Mouse (Mus musculus): ENCODE data around the gene Stox1. TPM values are rescaled to one million over a fixed set of nuclear protein-coding genes. Genes with fewer than 3 reads are reported as not detected.

The Stox1 gene
- polyA plus RNA-seq, 1 experiment from 2014 or later, result 4.6 TPM

DNA sequence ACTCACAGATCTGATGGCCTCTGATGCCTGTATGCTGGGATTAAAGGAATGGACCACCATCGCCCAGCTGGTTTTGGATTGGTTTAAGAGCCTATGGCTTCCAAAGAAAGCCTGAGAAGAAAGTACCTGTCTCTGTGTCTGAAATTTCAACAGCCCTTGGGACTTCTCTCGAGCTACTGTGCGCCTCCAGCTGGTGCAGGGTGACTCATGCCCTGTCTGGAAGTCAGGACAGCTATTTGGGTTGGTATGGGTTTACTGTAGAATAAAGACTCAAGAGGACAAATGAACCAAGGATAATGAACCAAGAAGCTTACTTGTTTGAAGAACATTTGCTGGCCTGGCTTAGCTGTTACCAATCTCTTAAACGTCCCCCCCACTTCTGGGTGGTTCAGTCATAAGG is 22.3 kb downstream of the Stox1 start:
- Histone ChIP-seq H3K36me3 (ENCODE audit: control insufficient read depth, insufficient read depth, low read length) (no peaks in the 10 kb centered on the region), H3K4me3 (ENCODE audit: low read length) (no peak overlapping the region), H3K27ac (ENCODE audit: low read length) (no peak overlapping the region), H3K9me3 (ENCODE audit: control insufficient read depth, low read length) (no peaks in the 10 kb centered on the region), H3K27me3 (ENCODE audit: control insufficient read depth, insufficient read depth, low read depth, low read length) (no peaks in the 10 kb centered on the region), H3K4me2 (ENCODE audit: low read depth, low read length) (no peak overlapping the region), H3K9ac (ENCODE audit: low read length) (no peak overlapping the region), H3K4me1 (replicated peaks; ENCODE audit: control insufficient read depth, insufficient read depth, low read length) (no peaks in the 10 kb centered on the region)
- WGBS, result 68% methylated on average over 4 of the region's 4 CpGs
- ATAC-seq (ENCODE audit: low read depth), result no peak

DNA sequence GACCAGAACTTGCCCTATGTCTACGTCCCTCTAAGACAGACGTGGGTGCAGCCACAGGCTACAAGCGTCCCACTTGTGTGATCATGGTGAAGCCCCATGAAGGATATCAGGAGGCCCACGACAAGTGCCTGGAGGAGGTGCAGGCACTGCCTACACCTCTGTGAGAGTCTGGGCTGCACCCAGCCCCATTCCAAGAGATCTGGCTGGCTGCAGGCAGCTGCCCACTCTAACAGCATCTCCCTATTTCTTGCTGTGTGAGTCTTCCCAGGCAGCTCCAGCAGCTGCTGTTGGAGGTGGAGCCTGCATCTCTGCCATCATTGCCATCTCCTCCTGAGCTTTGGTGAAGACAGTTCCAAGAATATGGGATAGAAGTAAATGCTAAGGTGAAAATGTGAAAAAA is 23.5 kb downstream of the Stox1 start:
- WGBS, result 68% methylated on average over 4 of the region's 4 CpGs
- no peak for ATAC-seq (ENCODE audit: low read depth)
- no peaks in the 10 kb centered on the region for H3K9me3 ChIP-seq (ENCODE audit: control insufficient read depth, low read length)
- no peak overlapping the region for H3K9ac ChIP-seq (ENCODE audit: low read length)
- no peak overlapping the region for H3K27ac ChIP-seq (ENCODE audit: low read length)
- H3K4me2 ChIP-seq (ENCODE audit: low read depth, low read length), result no peak overlapping the region
- H3K27me3 ChIP-seq (ENCODE audit: control insufficient read depth, insufficient read depth, low read depth, low read length), result no peaks in the 10 kb centered on the region
- H3K36me3 ChIP-seq (ENCODE audit: control insufficient read depth, insufficient read depth, low read length), result no peaks in the 10 kb centered on the region
- H3K4me1 ChIP-seq (replicated peaks; ENCODE audit: control insufficient read depth, insufficient read depth, low read length), result no peaks in the 10 kb centered on the region
- no peak overlapping the region for H3K4me3 ChIP-seq (ENCODE audit: low read length)

DNA sequence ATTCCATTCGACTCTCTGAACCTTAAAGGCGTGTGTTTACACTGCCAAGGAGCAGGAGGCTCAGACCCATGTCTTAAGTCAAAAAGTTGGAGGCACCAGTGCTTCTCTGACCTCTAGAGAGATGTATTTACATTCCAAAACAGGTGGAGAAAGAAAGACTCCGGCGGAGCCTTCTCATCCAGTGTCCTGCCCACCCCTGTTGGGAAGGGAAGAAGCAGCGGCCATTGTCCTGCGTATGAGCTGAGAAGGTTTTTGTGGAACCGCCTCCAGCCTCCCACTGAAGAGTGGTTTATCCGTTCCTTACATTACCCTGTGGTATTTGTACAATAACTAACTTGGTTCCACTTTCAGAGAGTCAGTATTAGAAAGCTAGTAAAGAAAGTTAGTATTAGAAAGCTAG is 33.2 kb downstream of the Stox1 start:
- no peaks in the 10 kb centered on the region for H3K36me3 ChIP-seq (ENCODE audit: control insufficient read depth, insufficient read depth, low read length)
- no peak overlapping the region for H3K4me3 ChIP-seq (ENCODE audit: low read length)
- H3K4me1 ChIP-seq (replicated peaks; ENCODE audit: control insufficient read depth, insufficient read depth, low read length), result no peaks in the 10 kb centered on the region
- H3K4me2 ChIP-seq (ENCODE audit: low read depth, low read length), result no peak overlapping the region
- H3K9ac ChIP-seq (ENCODE audit: low read length), result no peak overlapping the region
- ATAC-seq (ENCODE audit: low read depth), result no peak
- H3K27ac ChIP-seq (ENCODE audit: low read length), result no peak overlapping the region
- H3K9me3 ChIP-seq (ENCODE audit: control insufficient read depth, low read length), result no peaks in the 10 kb centered on the region
- 49% methylated on average over 8 of the region's 8 CpGs for WGBS
- no peaks in the 10 kb centered on the region for H3K27me3 ChIP-seq (ENCODE audit: control insufficient read depth, insufficient read depth, low read depth, low read length)

DNA sequence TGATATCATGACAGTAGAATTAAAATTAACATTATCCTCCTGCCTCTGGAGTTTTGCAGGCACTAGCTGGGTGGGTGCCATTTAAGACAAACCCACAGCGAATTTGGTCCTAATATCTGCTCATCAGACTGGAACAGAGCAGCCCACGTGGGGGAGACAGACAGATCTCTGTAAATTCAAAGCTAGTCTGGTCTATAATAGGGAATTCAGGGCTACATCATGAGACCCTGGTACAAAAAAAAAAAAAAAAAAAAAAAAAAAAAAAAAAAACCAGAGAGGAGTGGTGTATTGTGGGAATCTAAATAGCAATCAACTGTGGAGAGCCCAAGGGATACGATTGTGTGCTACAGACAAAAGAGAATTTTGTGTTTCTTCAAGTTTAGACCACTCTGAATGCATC is 33.7 kb downstream of the Stox1 start:
- no peak overlapping the region for H3K4me3 ChIP-seq (ENCODE audit: low read length)
- H3K4me2 ChIP-seq (ENCODE audit: low read depth, low read length), result no peak overlapping the region
- 79% methylated on average over 3 of the region's 3 CpGs for WGBS
- H3K27me3 ChIP-seq (ENCODE audit: control insufficient read depth, insufficient read depth, low read depth, low read length), result no peaks in the 10 kb centered on the region
- H3K9ac ChIP-seq (ENCODE audit: low read length), result no peak overlapping the region
- no peaks in the 10 kb centered on the region for H3K9me3 ChIP-seq (ENCODE audit: control insufficient read depth, low read length)
- H3K36me3 ChIP-seq (ENCODE audit: control insufficient read depth, insufficient read depth, low read length), result no peaks in the 10 kb centered on the region
- H3K4me1 ChIP-seq (replicated peaks; ENCODE audit: control insufficient read depth, insufficient read depth, low read length), result no peaks in the 10 kb centered on the region
- no peak overlapping the region for H3K27ac ChIP-seq (ENCODE audit: low read length)
- ATAC-seq (ENCODE audit: low read depth), result no peak

DNA sequence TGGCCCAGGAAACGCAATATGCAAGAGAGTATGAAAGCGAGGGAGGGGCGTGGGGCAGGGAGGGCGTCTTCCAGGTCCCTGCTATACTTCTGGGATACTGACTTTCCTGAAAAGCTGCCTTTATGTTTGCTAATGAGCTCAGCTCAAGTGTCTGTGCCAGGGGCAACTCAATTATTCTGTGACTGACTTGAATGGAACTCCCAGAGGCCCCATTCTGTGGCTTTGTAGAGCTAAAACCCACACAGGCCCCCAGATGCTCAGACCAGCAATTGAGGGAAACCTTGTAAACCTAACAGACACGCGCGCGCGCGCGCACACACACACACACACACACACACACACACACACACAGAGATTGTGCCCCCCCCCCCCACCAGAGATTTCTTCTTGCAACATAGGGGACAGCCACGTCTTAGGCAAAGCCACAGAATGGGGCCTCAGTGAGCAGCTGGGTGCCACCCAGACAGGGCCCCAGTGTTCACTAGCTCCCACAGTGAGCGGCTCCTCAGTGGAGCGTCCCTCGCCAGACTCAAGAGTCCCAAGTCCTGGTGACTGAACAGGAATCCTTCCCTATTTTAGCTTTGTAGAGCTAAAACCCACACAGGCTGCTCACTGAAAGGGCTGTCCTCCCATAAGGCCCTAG is 38.8 kb downstream of the Stox1 start:
- Histone ChIP-seq H3K27ac (ENCODE audit: low read length) (no peak overlapping the region), H3K4me3 (ENCODE audit: low read length) (no peak overlapping the region), H3K27me3 (ENCODE audit: control insufficient read depth, insufficient read depth, low read depth, low read length) (no peaks in the 10 kb centered on the region), H3K4me1 (replicated peaks; ENCODE audit: control insufficient read depth, insufficient read depth, low read length) (no peaks in the 10 kb centered on the region), H3K4me2 (ENCODE audit: low read depth, low read length) (no peak overlapping the region), H3K9me3 (ENCODE audit: control insufficient read depth, low read length) (no peaks in the 10 kb centered on the region), H3K9ac (ENCODE audit: low read length) (no peak overlapping the region), H3K36me3 (ENCODE audit: control insufficient read depth, insufficient read depth, low read length) (no peaks in the 10 kb centered on the region)
- WGBS, result 72% methylated on average over 15 of the region's 15 CpGs
- ATAC-seq (ENCODE audit: low read depth), result no peak

DNA sequence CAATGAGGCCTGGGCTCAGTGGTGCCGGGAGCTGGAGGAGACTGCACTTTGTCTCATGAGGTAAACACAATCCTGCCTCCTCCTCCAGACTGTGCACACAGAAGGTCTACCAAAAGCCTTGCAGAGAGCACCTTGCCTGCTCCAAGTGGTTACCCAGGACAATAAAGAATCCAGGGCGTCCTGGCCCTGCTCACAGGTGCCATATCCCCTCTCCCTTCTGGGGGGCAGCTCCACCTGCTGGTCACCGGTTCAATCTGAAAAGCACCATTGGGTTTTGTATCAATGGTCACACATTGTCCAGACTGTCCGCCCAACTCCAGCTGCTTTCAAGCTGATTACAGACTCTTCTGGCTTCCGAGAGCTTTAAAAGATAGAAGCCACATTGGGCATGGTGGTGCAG is 42.9 kb downstream of the Stox1 start:
- ATAC-seq (ENCODE audit: low read depth), result no peak
- H3K4me2 ChIP-seq (ENCODE audit: low read depth, low read length), result no peak overlapping the region
- H3K9me3 ChIP-seq (ENCODE audit: control insufficient read depth, low read length), result 0 out of 2 replicates have a peak, but pooled peaks cover 3% of the 10 kb centered on the region
- 49% methylated on average over 5 of the region's 5 CpGs for WGBS
- H3K27me3 ChIP-seq (ENCODE audit: control insufficient read depth, insufficient read depth, low read depth, low read length), result no peaks in the 10 kb centered on the region
- H3K27ac ChIP-seq (ENCODE audit: low read length), result no peak overlapping the region
- no peak overlapping the region for H3K4me3 ChIP-seq (ENCODE audit: low read length)
- H3K36me3 ChIP-seq (ENCODE audit: control insufficient read depth, insufficient read depth, low read length), result no peaks in the 10 kb centered on the region
- no peak overlapping the region for H3K9ac ChIP-seq (ENCODE audit: low read length)
- H3K4me1 ChIP-seq (replicated peaks; ENCODE audit: control insufficient read depth, insufficient read depth, low read length), result no peaks in the 10 kb centered on the region

DNA sequence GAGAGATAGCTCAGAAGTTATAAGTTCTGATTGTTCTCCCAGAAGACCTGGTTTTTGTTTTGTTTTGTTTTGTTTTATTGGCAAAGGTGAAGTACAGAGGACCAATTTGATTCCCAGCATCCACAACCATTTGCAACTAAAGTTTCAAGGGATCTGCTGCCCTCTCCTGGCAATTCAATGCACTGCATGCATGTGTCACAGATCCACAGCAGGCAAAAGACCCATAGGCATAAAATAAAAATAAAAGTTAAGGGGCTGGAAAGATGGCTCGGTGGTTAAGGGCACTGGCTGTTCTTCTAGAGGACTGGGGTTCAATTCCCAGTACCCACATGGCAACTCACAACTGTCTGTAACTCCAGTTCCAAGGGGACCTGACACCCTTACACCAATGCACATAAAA is 46.1 kb downstream of the Stox1 start:
- H3K4me3 ChIP-seq (ENCODE audit: low read length), result no peak overlapping the region
- no peaks in the 10 kb centered on the region for H3K36me3 ChIP-seq (ENCODE audit: control insufficient read depth, insufficient read depth, low read length)
- H3K9me3 ChIP-seq (ENCODE audit: control insufficient read depth, low read length), result 0 out of 2 replicates have a peak, but pooled peaks cover 3% of the 10 kb centered on the region
- H3K27me3 ChIP-seq (ENCODE audit: control insufficient read depth, insufficient read depth, low read depth, low read length), result no peaks in the 10 kb centered on the region
- no peak overlapping the region for H3K4me2 ChIP-seq (ENCODE audit: low read depth, low read length)
- WGBS, result 76% methylated on average over 1 of the region's 1 CpGs
- no peak for ATAC-seq (ENCODE audit: low read depth)
- no peak overlapping the region for H3K27ac ChIP-seq (ENCODE audit: low read length)
- no peak overlapping the region for H3K9ac ChIP-seq (ENCODE audit: low read length)
- H3K4me1 ChIP-seq (replicated peaks; ENCODE audit: control insufficient read depth, insufficient read depth, low read length), result no peaks in the 10 kb centered on the region

DNA sequence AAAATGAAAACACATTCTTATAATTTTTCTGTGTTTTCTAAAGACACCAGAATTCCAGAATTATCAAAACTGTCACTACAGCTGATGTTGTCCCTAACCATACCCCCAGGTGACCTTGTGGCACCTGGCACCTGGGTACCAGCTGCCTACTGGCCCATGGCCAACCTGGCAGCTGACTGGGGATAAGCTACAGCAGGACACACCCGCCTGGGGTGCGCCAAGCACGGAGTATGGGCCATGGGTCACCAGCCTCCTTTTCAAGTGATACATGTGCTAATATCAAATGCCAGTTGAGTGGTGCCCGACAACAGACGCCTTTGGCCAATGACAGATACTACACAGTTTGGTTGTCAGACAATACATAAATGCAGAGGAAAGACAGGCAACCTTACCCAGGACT is 48.6 kb downstream of the Stox1 start:
- no peak for ATAC-seq (ENCODE audit: low read depth)
- Histone ChIP-seq H3K27ac (ENCODE audit: low read length) (no peak overlapping the region), H3K4me1 (replicated peaks; ENCODE audit: control insufficient read depth, insufficient read depth, low read length) (no peaks in the 10 kb centered on the region), H3K27me3 (ENCODE audit: control insufficient read depth, insufficient read depth, low read depth, low read length) (no peaks in the 10 kb centered on the region), H3K4me3 (ENCODE audit: low read length) (no peak overlapping the region), H3K9ac (ENCODE audit: low read length) (no peak overlapping the region), H3K36me3 (ENCODE audit: control insufficient read depth, insufficient read depth, low read length) (no peaks in the 10 kb centered on the region), H3K9me3 (ENCODE audit: control insufficient read depth, low read length) (0 out of 2 replicates have a peak, but pooled peaks cover 3% of the 10 kb centered on the region), H3K4me2 (ENCODE audit: low read depth, low read length) (no peak overlapping the region)
- 78% methylated on average over 5 of the region's 5 CpGs for WGBS

DNA sequence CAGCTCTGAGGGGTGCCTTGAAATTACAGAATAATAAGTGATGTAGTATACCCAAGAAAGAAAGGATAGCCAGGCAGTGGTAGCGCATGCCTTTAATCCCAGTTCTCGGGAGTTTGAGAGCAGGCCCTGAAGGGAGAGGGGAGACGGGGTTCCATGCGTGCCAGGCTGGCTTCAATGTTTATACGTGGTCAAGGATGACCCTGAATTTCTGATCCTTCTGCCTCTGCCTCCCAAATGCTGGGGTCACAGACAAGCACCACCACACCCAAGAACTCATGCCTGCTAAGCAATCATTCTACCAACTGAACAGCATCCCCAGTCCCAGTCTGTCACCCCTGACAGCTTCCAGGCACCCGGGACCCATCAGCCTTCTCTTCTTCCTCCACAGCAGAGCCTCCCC is 49.7 kb downstream of the Stox1 start:
- no peak overlapping the region for H3K4me2 ChIP-seq (ENCODE audit: low read depth, low read length)
- 0 out of 2 replicates have a peak, but pooled peaks cover 3% of the 10 kb centered on the region for H3K9me3 ChIP-seq (ENCODE audit: control insufficient read depth, low read length)
- H3K27ac ChIP-seq (ENCODE audit: low read length), result no peak overlapping the region
- no peaks in the 10 kb centered on the region for H3K27me3 ChIP-seq (ENCODE audit: control insufficient read depth, insufficient read depth, low read depth, low read length)
- H3K4me3 ChIP-seq (ENCODE audit: low read length), result no peak overlapping the region
- no peak overlapping the region for H3K9ac ChIP-seq (ENCODE audit: low read length)
- H3K36me3 ChIP-seq (ENCODE audit: control insufficient read depth, insufficient read depth, low read length), result no peaks in the 10 kb centered on the region
- no peaks in the 10 kb centered on the region for H3K4me1 ChIP-seq (replicated peaks; ENCODE audit: control insufficient read depth, insufficient read depth, low read length)
- ATAC-seq (ENCODE audit: low read depth), result no peak
- WGBS, result 84% methylated on average over 6 of the region's 6 CpGs

DNA sequence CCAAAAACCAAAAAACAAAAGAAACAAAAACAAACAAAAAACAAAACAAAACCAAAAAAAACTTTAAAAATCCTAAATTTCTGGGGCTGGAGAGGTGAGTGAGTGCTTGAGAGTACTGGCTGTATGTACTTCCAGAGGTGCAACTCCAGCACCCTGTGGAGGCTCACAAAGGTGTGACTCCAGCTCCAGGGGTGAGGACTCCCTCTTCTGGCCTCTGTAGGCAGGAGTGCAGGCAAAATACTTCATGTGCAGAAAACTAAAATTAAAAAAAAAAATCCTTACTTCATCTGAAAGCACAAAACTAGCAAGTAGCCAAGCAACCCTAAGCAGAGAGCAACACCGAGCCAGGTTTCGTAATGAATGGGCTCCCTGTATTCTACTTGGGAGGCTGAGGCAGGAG is 53.6 kb downstream of the Stox1 start:
- Histone ChIP-seq H3K27ac (ENCODE audit: low read length) (no peak overlapping the region), H3K4me3 (ENCODE audit: low read length) (no peak overlapping the region), H3K36me3 (ENCODE audit: control insufficient read depth, insufficient read depth, low read length) (no peaks in the 10 kb centered on the region), H3K4me2 (ENCODE audit: low read depth, low read length) (no peak overlapping the region), H3K9ac (ENCODE audit: low read length) (no peak overlapping the region), H3K27me3 (ENCODE audit: control insufficient read depth, insufficient read depth, low read depth, low read length) (no peaks in the 10 kb centered on the region), H3K4me1 (replicated peaks; ENCODE audit: control insufficient read depth, insufficient read depth, low read length) (no peaks in the 10 kb centered on the region), H3K9me3 (ENCODE audit: control insufficient read depth, low read length) (no peaks in the 10 kb centered on the region)
- WGBS, result 89% methylated on average over 2 of the region's 2 CpGs
- ATAC-seq (ENCODE audit: low read depth), result no peak
